Mouse (Mus musculus): ENCODE measurements at regions not wholly inside any gene's neighbourhood (a gene's known extent, or its start where the extent isn't known, plus 50 kb on each side); places are given as distances from the start of the nearest gene placed in this dataset.
A peak's percentile ranks its signal among the peaks of the same experiment; 100 is the strongest.

DNA sequence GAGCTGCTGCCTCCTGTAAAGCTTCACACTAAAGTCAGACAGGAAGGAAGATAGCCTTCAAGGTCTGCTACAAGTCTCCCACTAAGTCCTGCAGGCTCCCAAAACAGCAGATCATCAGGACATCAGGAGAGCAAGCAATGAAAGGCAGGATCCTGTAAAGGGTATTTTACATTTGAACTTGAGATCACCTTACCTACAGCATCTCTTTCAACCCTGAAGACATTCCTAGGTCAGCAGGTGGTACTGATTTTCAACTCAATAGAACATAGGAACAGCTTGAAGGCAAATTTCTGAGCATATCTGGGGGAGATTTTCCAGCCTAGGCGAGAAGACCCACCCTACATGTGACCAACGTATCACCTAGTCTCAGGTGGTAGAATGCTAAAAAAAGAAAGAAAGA is 530.2 kb downstream of the Efnb2 start:
- no peaks in the 10 kb centered on the region; the same call in none of the 2 replicates for H3K27me3 ChIP-seq (ENCODE audit: control insufficient read depth, insufficient read depth, low read depth, low read length)
- no peak for ATAC-seq (ENCODE audit: low read depth)
- no peak overlapping the region for H3K4me3 ChIP-seq (ENCODE audit: low read length)
- no peaks in the 10 kb centered on the region for H3K36me3 ChIP-seq (ENCODE audit: control insufficient read depth, insufficient read depth, low read length)
- H3K4me2 ChIP-seq (ENCODE audit: low read depth, low read length), result no peak overlapping the region
- H3K27ac ChIP-seq (ENCODE audit: low read length), result no peak overlapping the region
- no peaks in the 10 kb centered on the region for H3K4me1 ChIP-seq (replicated peaks; ENCODE audit: control insufficient read depth, insufficient read depth, low read length)
- no peak overlapping the region for H3K9ac ChIP-seq (ENCODE audit: low read length)
- H3K9me3 ChIP-seq (ENCODE audit: control insufficient read depth, low read length), result no peaks in the 10 kb centered on the region
- WGBS, result 63% methylated on average over 2 of the region's 2 CpGs

DNA sequence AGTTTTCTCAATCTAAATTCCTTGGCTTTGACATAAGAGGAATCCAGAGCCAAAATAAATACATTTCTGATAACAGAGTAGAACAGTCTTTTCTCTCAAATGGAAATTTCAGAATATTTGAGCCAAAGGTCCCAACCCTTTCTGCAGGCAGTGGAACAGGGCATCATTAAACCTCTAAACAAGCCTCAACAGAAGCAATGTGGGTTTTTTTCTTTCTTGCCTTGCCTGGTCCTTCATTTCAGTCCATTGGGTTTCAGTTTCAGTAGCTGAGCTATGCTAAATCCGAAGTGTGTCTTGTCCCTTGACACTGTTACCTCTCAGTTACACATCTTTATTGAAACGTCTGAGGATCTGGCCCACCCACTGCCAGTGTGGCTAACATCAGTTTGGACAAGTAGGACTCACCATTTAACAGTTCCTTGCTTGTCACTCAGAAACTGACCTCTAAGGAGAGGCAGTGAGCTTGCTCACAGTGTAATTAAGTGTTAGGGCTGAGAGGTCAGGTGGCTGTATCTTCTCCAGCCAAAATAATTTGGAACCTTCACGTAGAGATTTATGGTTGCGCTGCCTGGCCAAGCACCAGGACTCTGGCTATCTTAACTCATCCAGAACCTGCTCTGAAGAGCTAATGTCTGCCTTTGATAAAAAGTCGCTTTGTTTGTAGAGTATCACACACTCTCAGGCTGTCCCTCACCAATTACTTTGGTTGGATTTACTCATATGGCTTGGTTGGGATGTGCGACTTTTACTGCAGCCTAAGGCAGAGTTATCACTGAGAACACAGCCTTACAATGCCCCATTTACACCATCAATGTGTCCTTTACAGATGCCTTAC is 545.2 kb downstream of the Efnb2 start:
- Histone ChIP-seq H3K4me3 (ENCODE audit: low read length) (no peak overlapping the region), H3K27ac (ENCODE audit: low read length) (peak overlapping the region; percentile 69)
- ATAC-seq (ENCODE audit: low read depth), result peak; percentile 73

DNA sequence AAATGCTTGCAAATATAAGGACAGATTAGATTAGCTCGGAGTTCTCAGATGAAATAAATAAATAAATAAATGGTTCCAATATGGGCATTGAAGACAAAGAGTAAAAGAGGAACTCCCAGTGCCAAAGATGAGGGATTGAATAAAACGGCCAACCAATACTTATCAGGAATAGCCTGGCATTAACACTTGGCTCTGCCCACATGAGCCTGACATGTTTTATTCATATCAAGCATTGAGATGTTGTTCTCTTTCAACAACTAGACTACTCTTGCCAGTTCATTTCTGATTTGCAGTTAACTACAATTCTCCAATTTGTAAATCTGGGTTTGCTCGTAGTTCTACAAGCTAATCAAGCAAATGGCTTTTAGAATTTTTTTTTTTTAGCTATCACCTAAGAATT is 546.4 kb downstream of the Efnb2 start:
- Histone ChIP-seq H3K27ac (ENCODE audit: low read length) (no peak overlapping the region), H3K36me3 (ENCODE audit: control insufficient read depth, insufficient read depth, low read length) (no peaks in the 10 kb centered on the region), H3K9ac (ENCODE audit: low read length) (no peak overlapping the region), H3K4me2 (ENCODE audit: low read depth, low read length) (no peak overlapping the region), H3K27me3 (ENCODE audit: control insufficient read depth, insufficient read depth, low read depth, low read length) (no peaks in the 10 kb centered on the region), H3K9me3 (ENCODE audit: control insufficient read depth, low read length) (no peaks in the 10 kb centered on the region), H3K4me1 (replicated peaks; ENCODE audit: control insufficient read depth, insufficient read depth, low read length) (peaks cover 13% of the 10 kb centered on the region), H3K4me3 (ENCODE audit: low read length) (no peak overlapping the region)
- ATAC-seq (ENCODE audit: low read depth), result no peak
- 69% methylated on average over 3 of the region's 3 CpGs for WGBS

More for the DNA sequence above, 545.2 kb downstream of the Efnb2 start:
- Histone ChIP-seq H3K36me3 (ENCODE audit: control insufficient read depth, insufficient read depth, low read length) (no peaks in the 10 kb centered on the region), H3K9ac (ENCODE audit: low read length) (no peak overlapping the region), H3K9me3 (ENCODE audit: control insufficient read depth, low read length) (no peaks in the 10 kb centered on the region), H3K27me3 (ENCODE audit: control insufficient read depth, insufficient read depth, low read depth, low read length) (no peaks in the 10 kb centered on the region), H3K4me2 (ENCODE audit: low read depth, low read length) (no peak overlapping the region), H3K4me1 (replicated peaks; ENCODE audit: control insufficient read depth, insufficient read depth, low read length) (peaks cover 13% of the 10 kb centered on the region)
- 36% methylated on average over 6 of the region's 6 CpGs for WGBS

DNA sequence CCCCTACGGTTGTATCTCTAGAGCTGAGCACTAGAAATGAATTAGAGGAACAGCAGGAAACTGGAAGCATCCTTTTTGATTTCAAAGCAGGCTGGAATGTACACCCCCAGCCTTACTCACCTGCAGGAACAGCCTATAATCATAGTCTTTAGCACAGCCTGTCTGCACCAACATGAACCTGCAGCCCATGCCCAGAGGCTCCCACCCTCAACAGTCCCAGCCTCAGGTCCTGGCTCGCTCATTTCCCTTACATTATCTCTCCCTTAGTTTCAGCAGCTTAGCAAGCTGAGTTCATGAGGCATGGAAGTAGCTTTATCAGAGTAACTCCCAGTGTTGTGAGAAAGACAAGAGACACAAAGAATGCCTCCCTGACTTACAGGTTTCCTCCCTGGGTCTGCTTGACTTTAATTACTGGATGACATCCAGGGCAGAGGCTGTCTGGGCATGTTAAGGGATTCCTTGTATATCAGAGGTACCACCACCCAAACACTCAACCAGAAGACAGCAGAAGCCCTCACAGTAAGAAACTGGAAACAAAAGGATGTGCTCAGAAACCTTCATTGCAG is 551.2 kb downstream of the Efnb2 start:
- H3K9ac ChIP-seq (ENCODE audit: low read length), result no peak overlapping the region
- no peaks in the 10 kb centered on the region for H3K36me3 ChIP-seq (ENCODE audit: control insufficient read depth, insufficient read depth, low read length)
- ATAC-seq (ENCODE audit: low read depth), result 0 out of 2 replicates have a peak, but pooled peaks have one; percentile 12
- H3K4me1 ChIP-seq (replicated peaks; ENCODE audit: control insufficient read depth, insufficient read depth, low read length), result no peaks in the 10 kb centered on the region; the same call in 1 of the 2 replicates
- H3K27ac ChIP-seq (ENCODE audit: low read length), result no peak overlapping the region
- H3K9me3 ChIP-seq (ENCODE audit: control insufficient read depth, low read length), result no peaks in the 10 kb centered on the region
- 54% methylated on average over 2 of the region's 2 CpGs for WGBS
- no peaks in the 10 kb centered on the region for H3K27me3 ChIP-seq (ENCODE audit: control insufficient read depth, insufficient read depth, low read depth, low read length)
- no peak overlapping the region for H3K4me3 ChIP-seq (ENCODE audit: low read length)
- H3K4me2 ChIP-seq (ENCODE audit: low read depth, low read length), result no peak overlapping the region

DNA sequence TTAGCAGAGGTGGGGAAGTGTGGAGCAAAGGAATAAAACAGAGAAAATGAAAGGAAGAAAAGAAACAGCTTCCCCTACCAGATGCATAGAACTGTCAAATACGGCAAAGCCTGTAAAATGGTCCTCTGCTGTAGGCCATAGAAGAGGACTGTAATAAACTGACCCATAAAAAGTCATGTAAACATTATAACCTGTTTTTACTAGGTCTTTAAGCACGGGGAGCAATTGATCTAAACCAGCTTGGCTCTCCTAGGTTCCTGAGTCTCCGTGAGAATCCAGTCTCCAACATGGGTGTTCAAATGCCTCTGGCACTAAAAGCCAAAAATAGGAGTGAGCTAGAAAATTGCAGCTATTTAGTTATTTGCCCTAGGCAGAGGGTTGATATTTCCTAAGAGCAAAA is 557.5 kb downstream of the Efnb2 start:
- no peak for ATAC-seq (ENCODE audit: low read depth)
- no peaks in the 10 kb centered on the region for H3K9me3 ChIP-seq (ENCODE audit: control insufficient read depth, low read length)
- no peaks in the 10 kb centered on the region for H3K36me3 ChIP-seq (ENCODE audit: control insufficient read depth, insufficient read depth, low read length)
- H3K4me2 ChIP-seq (ENCODE audit: low read depth, low read length), result no peak overlapping the region
- H3K4me3 ChIP-seq (ENCODE audit: low read length), result no peak overlapping the region
- WGBS, result 76% methylated on average over 3 of the region's 3 CpGs
- H3K4me1 ChIP-seq (replicated peaks; ENCODE audit: control insufficient read depth, insufficient read depth, low read length), result no peaks in the 10 kb centered on the region
- H3K27ac ChIP-seq (ENCODE audit: low read length), result no peak overlapping the region
- H3K9ac ChIP-seq (ENCODE audit: low read length), result no peak overlapping the region
- H3K27me3 ChIP-seq (ENCODE audit: control insufficient read depth, insufficient read depth, low read depth, low read length), result no peaks in the 10 kb centered on the region

DNA sequence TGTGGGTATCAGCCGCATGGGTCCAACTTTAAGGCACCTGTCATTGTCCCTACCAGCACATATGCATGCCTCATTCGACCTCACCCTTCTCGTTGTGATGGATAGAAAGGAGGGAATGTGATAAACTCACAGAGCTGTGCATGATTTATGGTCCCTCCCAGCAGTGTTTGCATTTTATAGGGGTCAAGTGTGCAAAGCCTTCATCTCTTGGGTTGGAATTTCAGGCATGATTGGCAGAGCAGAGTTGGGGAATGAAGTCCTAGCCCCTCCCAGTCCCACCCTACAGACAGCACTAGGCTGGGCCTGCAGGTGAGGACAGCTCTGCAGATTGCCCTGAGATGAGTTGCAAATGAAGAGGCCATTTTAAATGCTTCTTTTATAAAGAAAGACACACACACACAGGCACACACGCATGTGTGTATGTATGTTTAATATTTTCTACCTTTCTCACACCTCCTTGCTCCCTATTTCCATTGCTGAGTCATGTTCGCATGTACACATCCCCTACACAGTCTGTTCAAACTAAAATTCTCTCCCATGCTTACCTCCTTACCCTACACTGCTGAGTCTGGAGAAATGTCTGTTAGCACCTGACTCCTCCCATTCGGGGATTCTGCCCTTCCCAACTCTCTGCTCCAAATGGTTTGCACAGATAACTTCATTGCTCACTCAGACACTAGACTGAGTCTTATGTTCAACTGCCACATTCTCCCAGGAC is 558.9 kb downstream of the Efnb2 start:
- H3K27me3 ChIP-seq (ENCODE audit: control insufficient read depth, insufficient read depth, low read depth, low read length), result no peaks in the 10 kb centered on the region
- no peak overlapping the region for H3K4me3 ChIP-seq (ENCODE audit: low read length)
- no peak overlapping the region for H3K27ac ChIP-seq (ENCODE audit: low read length)
- 0 out of 2 replicates have a peak, but pooled peaks have one; percentile 43 for ATAC-seq (ENCODE audit: low read depth)
- 50% methylated on average over 6 of the region's 6 CpGs for WGBS
- H3K9ac ChIP-seq (ENCODE audit: low read length), result no peak overlapping the region
- no peaks in the 10 kb centered on the region for H3K36me3 ChIP-seq (ENCODE audit: control insufficient read depth, insufficient read depth, low read length)
- no peaks in the 10 kb centered on the region for H3K9me3 ChIP-seq (ENCODE audit: control insufficient read depth, low read length)
- H3K4me2 ChIP-seq (ENCODE audit: low read depth, low read length), result no peak overlapping the region
- no peaks in the 10 kb centered on the region for H3K4me1 ChIP-seq (replicated peaks; ENCODE audit: control insufficient read depth, insufficient read depth, low read length)

DNA sequence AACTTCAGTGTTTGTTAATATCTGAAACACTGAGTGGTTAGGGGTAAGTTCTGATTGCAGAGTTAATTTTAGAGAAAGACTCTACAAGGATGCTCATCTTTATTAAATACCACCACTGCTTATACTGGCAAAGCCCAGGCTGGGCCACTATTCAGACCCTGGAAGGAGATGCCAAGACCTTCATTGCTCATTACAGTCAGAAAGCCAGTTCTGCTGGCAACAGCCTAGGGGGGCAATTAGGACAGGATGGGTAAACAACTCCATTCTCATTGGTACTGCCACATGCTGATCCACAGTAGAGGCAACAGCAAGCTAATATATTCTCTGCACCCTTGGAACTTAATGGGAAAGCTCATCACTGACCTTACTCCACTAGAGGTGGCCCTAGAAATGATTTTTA is 568.5 kb downstream of the Efnb2 start:
- H3K4me1 ChIP-seq (replicated peaks; ENCODE audit: control insufficient read depth, insufficient read depth, low read length), result no peaks in the 10 kb centered on the region
- no peak overlapping the region for H3K27ac ChIP-seq (ENCODE audit: low read length)
- no peaks in the 10 kb centered on the region for H3K27me3 ChIP-seq (ENCODE audit: control insufficient read depth, insufficient read depth, low read depth, low read length)
- H3K36me3 ChIP-seq (ENCODE audit: control insufficient read depth, insufficient read depth, low read length), result no peaks in the 10 kb centered on the region
- no peak for ATAC-seq (ENCODE audit: low read depth)
- no peak overlapping the region for H3K9ac ChIP-seq (ENCODE audit: low read length)
- no peak overlapping the region for H3K4me3 ChIP-seq (ENCODE audit: low read length)
- H3K9me3 ChIP-seq (ENCODE audit: control insufficient read depth, low read length), result no peaks in the 10 kb centered on the region
- no peak overlapping the region for H3K4me2 ChIP-seq (ENCODE audit: low read depth, low read length)

DNA sequence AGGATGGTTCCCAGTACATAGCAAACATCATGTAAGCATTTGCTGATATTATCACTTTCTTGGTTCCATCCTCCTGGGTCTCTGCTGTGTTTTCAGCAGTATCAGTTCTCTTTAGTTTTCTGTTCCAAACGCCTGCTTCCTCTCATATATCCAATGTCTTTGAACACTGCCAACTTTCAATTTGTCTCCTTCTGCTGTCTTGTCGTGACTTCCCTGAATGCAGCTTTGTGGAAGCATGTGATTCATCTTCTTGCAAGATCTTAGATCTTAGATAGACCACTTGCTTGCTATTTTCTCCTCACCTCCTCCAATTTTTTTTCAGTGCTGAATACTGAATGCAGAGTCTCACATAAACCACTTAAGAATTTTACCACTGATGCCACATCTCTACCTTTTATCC is 576.4 kb downstream of the Efnb2 start:
- H3K27ac ChIP-seq (ENCODE audit: low read length), result no peak overlapping the region
- H3K4me2 ChIP-seq (ENCODE audit: low read depth, low read length), result no peak overlapping the region
- WGBS, result 46% methylated on average over 2 of the region's 2 CpGs
- no peaks in the 10 kb centered on the region for H3K9me3 ChIP-seq (ENCODE audit: control insufficient read depth, low read length)
- H3K27me3 ChIP-seq (ENCODE audit: control insufficient read depth, insufficient read depth, low read depth, low read length), result no peaks in the 10 kb centered on the region
- no peak overlapping the region for H3K4me3 ChIP-seq (ENCODE audit: low read length)
- no peaks in the 10 kb centered on the region for H3K36me3 ChIP-seq (ENCODE audit: control insufficient read depth, insufficient read depth, low read length)
- no peak for ATAC-seq (ENCODE audit: low read depth)
- no peaks in the 10 kb centered on the region for H3K4me1 ChIP-seq (replicated peaks; ENCODE audit: control insufficient read depth, insufficient read depth, low read length)
- no peak overlapping the region for H3K9ac ChIP-seq (ENCODE audit: low read length)

DNA sequence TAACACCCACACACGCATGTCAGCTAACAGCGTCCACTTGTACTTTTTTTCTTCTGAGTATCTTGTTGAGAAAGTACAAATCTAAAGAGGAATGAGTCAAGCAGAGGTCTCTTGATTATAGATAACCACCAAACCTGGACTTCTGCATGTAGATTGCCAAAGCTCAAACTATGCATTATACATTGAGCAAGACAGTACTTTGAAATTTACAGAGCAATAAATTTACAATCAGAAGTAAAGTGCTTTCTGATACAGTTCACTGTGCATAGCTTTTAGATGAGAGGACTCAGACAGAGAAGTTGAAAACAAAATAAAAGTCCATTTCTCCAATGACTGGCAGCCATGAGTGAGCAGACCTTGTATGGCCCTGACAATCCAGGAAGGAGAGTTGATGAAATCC is 597.0 kb downstream of the Efnb2 start:
- Histone ChIP-seq H3K4me2 (ENCODE audit: low read depth, low read length) (no peak overlapping the region), H3K27me3 (ENCODE audit: control insufficient read depth, insufficient read depth, low read depth, low read length) (no peaks in the 10 kb centered on the region)
- WGBS, result 78% methylated on average over 2 of the region's 2 CpGs

More for the DNA sequence above, 597.0 kb downstream of the Efnb2 start:
- Histone ChIP-seq H3K27ac (ENCODE audit: low read length) (no peak overlapping the region), H3K4me3 (ENCODE audit: low read length) (no peak overlapping the region), H3K36me3 (ENCODE audit: control insufficient read depth, insufficient read depth, low read length) (no peaks in the 10 kb centered on the region), H3K9ac (ENCODE audit: low read length) (no peak overlapping the region), H3K4me1 (replicated peaks; ENCODE audit: control insufficient read depth, insufficient read depth, low read length) (no peaks in the 10 kb centered on the region), H3K9me3 (ENCODE audit: control insufficient read depth, low read length) (no peaks in the 10 kb centered on the region)
- ATAC-seq (ENCODE audit: low read depth), result no peak
